Comparison of ENCODE assay signal across 16 mouse cellular contexts in genomic region chr2:77900741-77901140, GRCm38 (mm10).
"Had no signal": no experiment of that assay in that cellular context is flagged by ENCODE, and none has a peak within 500 bp of the region (broad histone marks: within the 10 kb centered on the region; RNA-seq: fewer than 3 reads in every experiment).

No protein-coding gene starts in this region.

- H3K9me3 ChIP-seq: neural tube, embryonic 13.5 days; neural tube, embryonic 15.5 days; stomach, embryonic 15.5 days had no signal

- H3K4me2 ChIP-seq: neural tube, embryonic 13.5 days; neural tube, embryonic 15.5 days; stomach, embryonic 15.5 days had no signal

- H3K4me3 ChIP-seq: neural tube, embryonic 13.5 days; neural tube, embryonic 15.5 days; stomach, embryonic 15.5 days had no signal

- H3K27me3 ChIP-seq: neural tube, embryonic 13.5 days; neural tube, embryonic 15.5 days; stomach, embryonic 15.5 days had no signal

- H3K4me1 ChIP-seq: neural tube, embryonic 13.5 days; neural tube, embryonic 15.5 days; stomach, embryonic 15.5 days had no signal

- H3K9ac ChIP-seq: neural tube, embryonic 13.5 days; neural tube, embryonic 15.5 days; stomach, embryonic 15.5 days had no signal

- H3K27ac ChIP-seq: neural tube, embryonic 13.5 days; neural tube, embryonic 15.5 days; stomach, embryonic 15.5 days; stomach, postnatal 0 days had no signal

- DNase-seq: retina, postnatal 1 day; right cerebral cortex, adult 18-20 months; right cerebral cortex, postnatal 14 days; right cerebral cortex, postnatal 25 days; right cerebral cortex, postnatal 4 days; spleen, adult 18-20 months; thymus, adult 18-20 months; thymus, adult 2 months; thymus, postnatal 14 days; thymus, postnatal 25 days; thymus, postnatal 36 days; thymus, postnatal 4 days had no signal
